Mouse (Mus musculus): ENCODE measurements at regions not wholly inside any gene's neighbourhood (a gene's known extent, or its start where the extent isn't known, plus 50 kb on each side); places are given as distances from the start of the nearest gene placed in this dataset.
"Not testable (repeated sequence)": the region's sequence is repeated elsewhere in the genome, so short reads cannot be mapped to it uniquely, and the experiment has no call there.

DNA sequence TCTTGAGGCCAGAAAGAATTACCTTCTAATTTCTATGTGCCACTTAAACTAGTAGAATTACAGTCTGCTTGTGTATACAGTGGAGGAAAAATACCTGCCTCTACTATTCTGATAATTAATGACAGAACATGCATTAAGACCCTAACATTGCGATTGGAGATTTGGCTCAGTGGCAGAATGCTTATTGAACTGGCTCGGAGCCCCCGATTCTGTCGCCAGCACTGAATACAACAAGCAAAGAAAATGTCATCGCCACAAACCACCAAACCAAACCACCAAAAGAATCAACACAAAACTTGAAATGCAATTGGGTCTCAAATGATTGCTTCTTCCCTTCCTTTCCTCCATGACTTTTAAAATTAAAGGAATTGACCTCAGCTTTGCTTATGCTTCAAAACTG lies 122.9 kb upstream of the Emcn start:
- no peak for DNase-seq (ENCODE audit: low read depth, low spot score)

DNA sequence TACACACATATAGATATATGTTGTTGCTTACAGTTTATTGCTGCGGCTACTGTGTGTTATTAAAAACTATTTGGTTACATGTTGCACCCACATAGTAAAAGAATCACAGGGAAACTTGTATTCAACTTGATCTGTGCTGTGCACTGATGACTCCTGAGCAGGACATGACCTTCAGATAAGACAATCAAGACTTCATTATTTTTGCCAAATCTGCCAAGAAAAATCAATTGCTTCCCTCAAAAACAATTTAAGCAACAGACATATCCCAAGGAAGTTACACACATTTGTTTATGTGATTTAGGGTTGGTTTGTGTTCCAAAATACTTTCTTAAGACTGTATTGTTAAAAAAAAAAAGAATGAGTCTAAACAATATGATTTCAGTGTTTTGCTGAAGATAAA lies 114.7 kb upstream of the Emcn start:
- DNase-seq (ENCODE audit: low read depth, low spot score) = no peak

DNA sequence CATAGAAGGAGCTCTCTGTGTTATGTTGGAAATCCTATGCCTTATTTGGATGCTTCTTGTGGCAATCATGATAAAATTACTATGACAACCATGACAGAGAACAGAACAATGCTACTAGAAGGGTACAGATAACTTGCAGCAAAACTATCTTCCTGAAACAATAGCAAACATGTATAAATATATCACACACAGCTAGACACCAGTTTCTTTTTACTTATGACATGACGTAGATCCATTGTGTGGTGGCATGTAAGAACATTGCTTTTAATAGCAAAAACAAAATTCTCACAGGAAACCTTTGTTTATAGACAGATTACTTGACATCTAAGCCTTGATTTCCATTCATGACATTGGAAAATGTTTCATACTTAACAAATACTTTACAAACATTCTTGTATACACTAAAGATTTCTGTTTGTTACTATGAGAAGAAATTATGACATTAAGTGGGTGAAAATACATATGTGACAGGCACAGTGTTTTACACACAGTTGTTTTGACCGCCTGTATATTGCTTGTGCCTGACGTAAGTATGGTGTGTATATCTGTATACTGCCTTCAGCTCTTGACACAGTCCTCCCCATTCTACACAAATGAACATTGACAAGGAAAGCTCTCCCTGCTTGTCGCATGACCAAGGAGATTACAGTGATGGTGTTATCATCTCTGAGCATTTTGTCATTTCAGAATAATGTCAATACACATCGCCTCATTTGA lies 113.6 kb upstream of the Emcn start:
- DNase-seq (ENCODE audit: low read depth, low spot score) = no peak

DNA sequence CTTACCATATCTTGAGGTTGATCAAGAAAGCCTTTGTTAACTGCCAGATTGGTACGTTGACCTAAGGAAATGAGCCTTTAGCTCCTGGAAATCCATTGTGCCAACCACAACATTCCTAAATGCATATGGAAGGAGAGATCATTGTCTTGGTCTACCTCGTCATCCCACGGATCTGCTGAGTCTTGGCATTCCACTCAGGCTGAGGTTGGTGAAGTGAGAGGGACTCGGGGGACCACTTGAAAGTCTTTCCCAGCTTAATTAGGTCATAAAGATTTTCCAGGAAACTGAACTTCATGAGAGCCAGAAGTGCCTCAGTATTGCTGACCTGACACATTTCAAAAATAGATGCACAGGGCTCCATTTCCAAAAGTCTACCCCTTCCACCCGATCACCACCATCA lies 112.5 kb upstream of the Emcn start:
- DNase-seq (ENCODE audit: low read depth, low spot score) = no peak

- DNase-seq (ENCODE audit: low read depth, low spot score) = no peak
Observed at GRCm38 (mm10) chr3:137242877-137243276, 98.0 kb upstream of the Emcn start.

DNA sequence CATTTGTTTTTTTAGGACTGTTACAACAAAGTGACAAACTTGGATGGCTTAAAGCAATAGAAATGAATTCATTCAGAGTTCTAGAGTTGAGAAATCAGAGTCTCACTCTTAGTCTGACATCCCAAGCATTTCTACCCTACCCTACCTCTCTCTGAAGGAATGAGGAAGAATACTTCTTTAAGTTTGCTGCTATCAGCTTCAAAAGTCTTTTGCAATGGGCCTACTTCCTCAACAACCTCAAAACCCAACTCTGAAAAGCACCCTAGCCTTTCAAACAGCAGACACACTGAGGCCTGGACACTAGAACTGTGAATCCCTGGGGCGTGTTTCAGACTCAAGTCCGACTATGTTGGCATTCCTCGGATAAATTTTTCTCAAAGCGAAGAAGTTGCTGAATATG lies 77.0 kb upstream of the Emcn start:
- no peak for DNase-seq (ENCODE audit: low read depth, low spot score)

DNA sequence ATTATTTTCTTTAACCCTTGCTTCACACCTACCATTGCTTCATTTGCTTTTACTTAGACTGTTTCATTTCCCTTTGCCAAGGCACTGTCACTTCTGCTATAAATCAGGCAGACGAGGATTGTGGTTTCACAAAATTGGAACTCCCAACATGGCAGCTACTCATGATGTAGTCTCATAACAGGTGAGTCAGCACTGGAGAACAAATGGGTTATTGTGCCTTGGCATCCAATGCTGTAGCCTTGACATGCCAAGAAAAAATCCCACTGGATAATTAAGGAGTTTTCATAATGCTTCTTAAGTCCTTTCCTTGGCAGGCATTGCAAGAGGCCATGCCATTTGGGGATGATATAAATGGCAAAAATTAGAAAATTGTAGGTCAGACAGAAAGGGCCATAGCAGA lies 73.1 kb upstream of the Emcn start:
- DNase-seq (ENCODE audit: low read depth, low spot score) = no peak

DNA sequence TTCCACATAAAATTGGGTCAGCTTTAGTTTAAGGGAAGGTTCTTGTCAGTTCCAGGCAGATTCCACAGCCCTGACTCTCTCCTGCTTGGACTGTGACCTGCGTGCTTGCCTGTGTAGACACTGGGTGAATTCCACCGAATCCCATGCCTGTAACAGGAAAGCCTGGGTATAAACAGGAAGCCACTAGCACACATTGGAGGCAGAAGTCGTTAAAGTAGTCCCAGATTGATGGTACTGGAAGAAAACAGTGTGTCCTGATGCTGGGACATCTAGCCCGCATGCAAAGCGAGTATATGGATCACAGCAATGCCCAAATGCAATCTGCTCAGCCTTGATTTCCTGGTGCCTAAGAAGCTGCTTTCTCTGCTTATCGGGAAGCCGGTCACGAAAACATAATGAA lies 65.4 kb upstream of the Emcn start:
- DNase-seq (ENCODE audit: low read depth, low spot score) = no peak

DNA sequence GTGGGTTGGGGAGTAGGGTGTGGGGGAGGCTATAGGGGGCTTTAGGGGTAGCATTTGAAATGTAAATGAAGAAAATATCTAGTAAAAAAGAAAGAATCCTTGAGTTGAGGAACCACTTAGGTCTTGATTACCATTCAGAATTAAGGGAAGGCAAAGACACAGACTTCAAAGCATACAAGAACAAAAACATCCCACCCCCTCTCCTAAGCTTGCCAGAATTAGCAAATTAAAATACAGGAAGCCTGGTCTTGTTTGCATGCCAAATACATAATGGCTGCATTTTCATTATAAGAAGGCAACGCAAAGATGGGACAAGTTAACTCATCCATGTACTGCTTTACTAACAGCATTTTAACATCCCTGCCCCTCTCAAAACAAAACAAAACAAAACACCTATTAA lies 61.6 kb upstream of the Emcn start:
- no peak for DNase-seq (ENCODE audit: low read depth, low spot score)

GRCm38 (mm10) chr3:137281052-137281451 lies 59.8 kb upstream of the Emcn start:
- no peak for DNase-seq (ENCODE audit: low read depth, low spot score)

DNA sequence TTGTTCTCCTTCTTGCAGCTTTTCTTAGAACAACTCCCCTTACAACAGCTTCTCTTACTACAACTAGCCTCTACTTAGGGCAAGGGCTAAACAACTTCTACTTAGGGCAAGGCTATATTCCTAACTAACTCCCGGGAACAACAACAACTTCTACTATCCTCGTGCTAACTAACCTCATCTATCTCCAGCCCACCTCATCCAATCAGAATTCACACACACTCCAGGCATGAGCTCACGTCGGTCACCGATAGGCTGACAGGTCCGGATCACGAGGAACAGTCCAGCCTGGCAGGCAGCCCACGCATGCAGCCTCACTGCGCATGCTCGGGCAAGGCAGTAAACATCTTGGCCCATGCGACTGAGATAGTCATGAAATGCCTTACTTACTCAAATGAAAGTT lies 53.3 kb upstream of the Emcn start:
- not testable (repeated sequence) for DNase-seq (ENCODE audit: low read depth, low spot score)

- DNase-seq (ENCODE audit: low read depth, low spot score) = no peak
Observed at GRCm38 (mm10) chr3:137288301-137288942, 52.4 kb upstream of the Emcn start.

DNA sequence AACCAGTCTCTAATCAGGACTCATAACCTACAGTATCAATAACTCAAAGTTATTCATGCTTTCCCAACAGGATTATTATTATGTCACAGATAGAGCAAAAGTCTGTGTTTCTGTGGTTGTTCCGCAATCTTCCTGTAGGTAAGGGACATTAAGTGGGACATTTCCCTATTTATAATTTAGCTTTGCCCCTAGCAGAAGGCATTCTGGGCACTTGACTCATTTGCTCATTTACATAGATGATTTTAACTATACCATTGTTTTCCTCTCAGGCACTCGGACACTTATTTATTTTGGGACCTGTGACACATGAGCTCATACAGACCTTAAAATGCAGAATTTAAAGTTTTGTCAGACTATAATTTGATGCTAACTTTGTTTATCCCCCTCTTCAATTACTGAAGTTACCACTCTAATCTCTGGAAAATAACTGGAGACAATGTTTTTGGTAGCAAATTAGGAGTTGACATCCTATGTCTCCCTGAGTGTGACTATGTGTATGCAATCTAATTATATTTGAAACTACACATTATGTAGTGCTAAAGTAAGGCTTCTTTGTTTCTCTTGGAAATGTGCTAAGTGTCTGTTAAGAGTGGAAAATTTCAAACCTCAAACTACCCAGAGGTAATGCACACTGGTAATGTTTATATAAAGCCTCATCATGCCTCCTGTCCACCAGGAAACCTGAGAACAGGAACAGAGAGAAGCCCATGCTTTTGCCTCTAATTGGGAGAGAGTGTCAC lies 51.8 kb upstream of the Emcn start:
- DNase-seq (ENCODE audit: low read depth, low spot score) = no peak

GRCm38 (mm10) chr3:137289683-137289984 lies 51.2 kb upstream of the Emcn start:
- DNase-seq (ENCODE audit: low read depth, low spot score) = no peak
